Mouse (Mus musculus) CH12.LX (cell line): ENCODE results near the gene Nfat5. TPM values are rescaled to one million over a fixed set of nuclear protein-coding genes. Genes with fewer than 3 reads are reported as not detected.

Experiments
- DNase-seq: peaks from one replicate; pipeline ENCODE4 v3.0.0-alpha.2; 2013; ENCODE audit errors: extremely low read depth
- H3K27ac ChIP-seq: 2 replicates; pipeline ENCODE4 v1.5.1; 2012; ENCODE audit warnings: low read depth, mild to moderate bottlenecking, control low read depth, moderate library complexity; ENCODE audit not compliant: insufficient read depth
- H3K27me3 ChIP-seq: replicated peaks from 2 replicates; pipeline ENCODE3; 2012; ENCODE audit warnings: inconsistent platforms
- H3K36me3 ChIP-seq, 2 experiments: replicated peaks in 1 of 2; 2 replicates each; pipeline versions ENCODE3 to v1.6.1; 2012; ENCODE audit warnings: inconsistent platforms in 1 of 2, low read length in 1 of 2, mild to moderate bottlenecking in 1 of 2, mixed read lengths in 1 of 2, moderate library complexity in 1 of 2; ENCODE audit not compliant: control insufficient read depth in 1 of 2, insufficient read depth in 1 of 2
- H3K4me1 ChIP-seq, 2 experiments: 2 replicates each; pipeline ENCODE4 v1.6.1; 2012; ENCODE audit warnings: inconsistent platforms in 1 of 2, moderate library complexity in 1 of 2; ENCODE audit not compliant: insufficient read depth in 2 of 2, control insufficient read depth in 1 of 2
- H3K4me2 ChIP-seq: 2 replicates; pipeline ENCODE4 v1.6.1; 2012; ENCODE audit warnings: low read depth, mild to moderate bottlenecking, control low read depth; ENCODE audit not compliant: poor library complexity, insufficient read depth, severe bottlenecking
- H3K4me3 ChIP-seq, 3 experiments: fragments of 150-350 bp in 1 of 3; sonication (generic) in 1 of 3; replicated peaks in 1 of 3; 2 replicates each; pipeline versions ENCODE3 to v1.5.1; 2011 to 2012; ENCODE audit warnings: low read depth in 2 of 3, low read length in 2 of 3, mild to moderate bottlenecking in 2 of 3, moderate library complexity in 2 of 3, control low read depth in 1 of 3, improper control_type of control experiment in 1 of 3, inconsistent platforms in 1 of 3, mixed read lengths in 1 of 3; ENCODE audit not compliant: poor library complexity in 1 of 3
- H3K79me2 ChIP-seq: replicated peaks from 2 replicates; pipeline ENCODE4 v1.6.1; 2012; ENCODE audit warnings: mild to moderate bottlenecking, moderate library complexity; ENCODE audit not compliant: control insufficient read depth, poor library complexity, insufficient read depth, severe bottlenecking; ENCODE audit errors: extremely low read depth
- H3K9ac ChIP-seq: 2 replicates; pipeline ENCODE4 v1.6.1; 2012; ENCODE audit warnings: low read depth, mild to moderate bottlenecking, control low read depth, moderate library complexity; ENCODE audit not compliant: insufficient read depth
- H3K9me3 ChIP-seq: replicated peaks from 2 replicates; pipeline ENCODE3; 2012; ENCODE audit warnings: low read length, inconsistent platforms, mixed read lengths
- CHD2 ChIP-seq: IDR thresholded peaks from 2 replicates; pipeline ENCODE4 v1.6.1; 2011; ENCODE audit warnings: low read length, improper control_type of control experiment
- CTCF ChIP-seq, 2 experiments: IDR thresholded peaks in 1 of 2; conservative IDR thresholded peaks in 1 of 2; 2 replicates each; pipeline ENCODE4 v1.5.1; 2011 to 2012; ENCODE audit warnings: low read depth in 2 of 2, low read length in 2 of 2, improper control_type of control experiment in 1 of 2, inconsistent platforms in 1 of 2, mild to moderate bottlenecking in 1 of 2, moderate library complexity in 1 of 2
- ETS1 ChIP-seq: conservative IDR thresholded peaks from 2 replicates; pipeline ENCODE4 v1.6.1; 2012; ENCODE audit warnings: low read depth, mild to moderate bottlenecking, inconsistent platforms, low read length, improper control_type of control experiment, moderate library complexity
- GABPA ChIP-seq: IDR thresholded peaks from 2 replicates; pipeline ENCODE4 v1.6.1; 2012; ENCODE audit warnings: low read depth, low read length, improper control_type of control experiment, inconsistent platforms; ENCODE audit not compliant: insufficient replicate concordance
- HCFC1 ChIP-seq: IDR thresholded peaks from 2 replicates; pipeline ENCODE4 v1.6.1; 2012; ENCODE audit warnings: low read depth, mild to moderate bottlenecking, inconsistent platforms, low read length, improper control_type of control experiment
- JUN ChIP-seq: IDR thresholded peaks from 2 replicates; pipeline ENCODE4 v1.6.1; 2011; ENCODE audit warnings: low read depth, mild to moderate bottlenecking, low read length, improper control_type of control experiment, moderate library complexity; ENCODE audit not compliant: insufficient read depth
- JUND ChIP-seq: conservative IDR thresholded peaks from 2 replicates; pipeline ENCODE4 v1.6.1; 2011; ENCODE audit warnings: low read depth, low read length, improper control_type of control experiment
- KAT2A ChIP-seq: IDR thresholded peaks from 2 replicates; pipeline ENCODE4 v1.6.1; 2012; ENCODE audit warnings: low read length, improper control_type of control experiment, inconsistent platforms; ENCODE audit not compliant: insufficient replicate concordance
- MAX ChIP-seq: IDR thresholded peaks from 2 replicates; pipeline ENCODE4 v1.6.1; 2011; ENCODE audit warnings: low read length, improper control_type of control experiment
- MAZ ChIP-seq: IDR thresholded peaks from 2 replicates; pipeline ENCODE4 v1.6.1; 2012; ENCODE audit warnings: low read depth, mild to moderate bottlenecking, inconsistent platforms, low read length, improper control_type of control experiment, moderate library complexity
- MEF2A ChIP-seq: IDR thresholded peaks from 2 replicates; pipeline ENCODE4 v1.6.1; 2014; ENCODE audit warnings: low read depth, mild to moderate bottlenecking, inconsistent platforms, low read length, improper control_type of control experiment, borderline replicate concordance
- MYC ChIP-seq: IDR thresholded peaks from 2 replicates; pipeline ENCODE4 v1.6.1; 2011; ENCODE audit warnings: low read depth, mild to moderate bottlenecking, improper control_type of control experiment, low read length
- NELFE ChIP-seq: IDR thresholded peaks from 2 replicates; pipeline ENCODE4 v1.6.1; 2011; ENCODE audit warnings: low read depth, low read length, improper control_type of control experiment
- NRF1 ChIP-seq: IDR thresholded peaks from 2 replicates; pipeline ENCODE4 v1.6.1; 2014; ENCODE audit warnings: low read depth, mild to moderate bottlenecking, inconsistent platforms, low read length, improper control_type of control experiment, moderate library complexity
- POLR2AphosphoS2 ChIP-seq: IDR thresholded peaks from 2 replicates; pipeline ENCODE4 v1.6.1; 2011; ENCODE audit warnings: low read depth, low read length, improper control_type of control experiment
- RAD21 ChIP-seq: IDR thresholded peaks from 2 replicates; pipeline ENCODE4 v1.6.1; 2011; ENCODE audit warnings: low read depth, mild to moderate bottlenecking, low read length, improper control_type of control experiment, moderate library complexity
- TCF12 ChIP-seq: IDR thresholded peaks from 2 replicates; pipeline ENCODE4 v1.6.1; 2014; ENCODE audit warnings: low read depth, mild to moderate bottlenecking, inconsistent platforms, low read length, improper control_type of control experiment
- USF2 ChIP-seq: conservative IDR thresholded peaks from 2 replicates; pipeline ENCODE4 v1.6.1; 2011; ENCODE audit warnings: low read depth, low read length, improper control_type of control experiment
- ZC3H11A ChIP-seq: IDR thresholded peaks from 2 replicates; pipeline ENCODE4 v1.6.1; 2012; ENCODE audit warnings: low read depth, mild to moderate bottlenecking, inconsistent platforms, low read length, improper control_type of control experiment
- ZKSCAN1 ChIP-seq: IDR thresholded peaks from 2 replicates; pipeline ENCODE4 v1.6.1; 2012; ENCODE audit warnings: low read depth, inconsistent platforms, low read length, improper control_type of control experiment, borderline replicate concordance
- ZMIZ1 ChIP-seq: IDR thresholded peaks from 2 replicates; pipeline ENCODE4 v1.6.1; 2012; ENCODE audit warnings: low read depth, mild to moderate bottlenecking, inconsistent platforms, low read length, improper control_type of control experiment
- ZNF384 ChIP-seq: IDR thresholded peaks from 2 replicates; pipeline ENCODE4 v1.6.1; 2012; ENCODE audit warnings: low read depth, low read length, improper control_type of control experiment, inconsistent platforms
- dilution Hi-C: fragments of 300-500 bp; cut with MboI; formaldehyde crosslinking; loops from 2 replicates; pipeline ENCODE4 v1.14.3; 2020; ENCODE audit warnings: low sequenced_read_pairs; ENCODE audit not compliant: extremely low pct_unique_long_range_greater_than_20kb, extremely low pct_ligation_motif_present
- in situ Hi-C: fragments of 300-500 bp; cut with MboI; formaldehyde crosslinking; loops from 3 replicates; pipeline ENCODE4 v1.14.3; 2019; ENCODE audit warnings: low sequenced_read_pairs, low pct_ligation_motif_present, low pct_unique_long_range_greater_than_20kb, mixed read lengths
- polyA plus RNA-seq: library from polyadenylated mRNA; unstranded; fragments of >175 nt; gene quantifications from 2 replicates; pipeline ENCODE4 v1.2.1, GENCODE M21; 2012; ENCODE audit warnings: low read depth; ENCODE audit not compliant: insufficient read length
- total RNA-seq, 2 experiments: library from RNA; depleted of rRNA; stranded (reverse); fragments of 300-350 nt in 1 of 2; fragments of >200 nt in 1 of 2; gene quantifications; 2 replicates each; pipeline ENCODE4 v1.2.3; 2012 to 2014

Gene Nfat5
- total and polyA plus RNA-seq, 3 experiments = 13.2 to 36.2 (median 18.6) TPM

DNA sequence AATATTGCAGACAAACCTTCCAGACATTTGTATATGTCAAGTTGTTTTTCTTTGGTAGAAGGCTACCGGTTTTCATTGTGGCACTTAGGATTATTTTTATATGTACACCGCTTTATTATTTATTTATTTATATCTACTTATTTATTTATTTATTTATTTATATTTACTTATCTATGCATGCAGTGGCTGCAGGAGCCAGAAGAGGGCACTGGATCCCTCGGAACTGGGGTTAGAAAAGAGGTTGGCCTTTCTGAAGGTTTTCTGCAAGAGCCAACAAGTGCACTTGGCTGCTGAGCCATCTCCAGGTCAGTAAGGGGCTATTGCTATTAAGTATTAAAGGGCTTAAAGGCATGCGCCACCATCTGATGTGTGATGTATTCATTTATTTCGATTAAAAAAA, 94.6 kb downstream of the Nfat5 start:
- H3K4me2 ChIP-seq = no peak overlapping the region
- no peak overlapping the region for H3K4me3 ChIP-seq
- H3K9ac ChIP-seq = no peak overlapping the region
- TF ChIP-seq JUN = no peak
- peak in 1 of 2 experiments; percentile 47; a peak in 2 of 4 replicates for TF ChIP-seq CTCF (conservative IDR thresholded peaks at IDR 0.05 in 1 of 2, IDR thresholded peaks at IDR 0.05 in 1 of 2; ENCODE audit: low read depth in 2 of 2, low read length in 2 of 2)
- TF ChIP-seq RAD21 = peak; percentile 15
- no peak for TF ChIP-seq JUND
- TF ChIP-seq TCF12 = no peak
- TF ChIP-seq NELFE = no peak
- TF ChIP-seq ZNF384 = no peak
- peak; percentile 40 for DNase-seq
- H3K9me3 ChIP-seq = no peaks in the 10 kb centered on the region
- no peak overlapping the region for H3K27ac ChIP-seq
- in situ Hi-C loops = loop anchor here (5.0 kb wide), 1 partner anchor 189 kb away; no protein-coding TSS in a partner anchor
- dilution Hi-C loops = no loop called here
- H3K4me1 ChIP-seq = peaks cover 3 to 4% of the 10 kb centered on the region in 2 experiments; a peak in 1 of 4 replicates
- H3K27me3 ChIP-seq = no peaks in the 10 kb centered on the region
- no peaks in the 10 kb centered on the region for H3K79me2 ChIP-seq
- peaks cover 0 to 7% of the 10 kb centered on the region in 2 experiments for H3K36me3 ChIP-seq

DNA sequence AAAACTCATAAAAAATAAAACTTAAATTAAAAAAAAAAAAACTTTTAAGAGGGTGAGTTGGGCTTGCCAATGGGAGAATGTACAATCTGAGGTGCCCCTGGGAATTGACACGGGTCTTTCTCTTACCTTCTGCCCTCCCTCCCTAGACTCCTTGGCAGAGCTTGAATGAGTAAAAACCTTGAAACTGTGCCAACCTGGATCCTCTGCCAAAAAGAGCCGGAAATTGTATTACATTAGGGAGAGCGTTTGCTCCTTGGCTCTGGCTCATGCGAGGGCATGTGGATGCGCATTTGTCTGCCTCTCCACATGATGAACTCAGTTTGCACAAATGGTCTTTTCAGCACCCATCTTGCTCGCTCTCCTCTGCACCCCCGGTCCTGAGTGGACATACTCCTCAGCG, 96.3 kb downstream of the Nfat5 start:
- peaks cover 0 to 7% of the 10 kb centered on the region in 2 experiments for H3K36me3 ChIP-seq
- no peak overlapping the region for H3K27ac ChIP-seq
- in situ Hi-C loops = loop anchor here (5.0 kb wide), 1 partner anchor 188 kb away; no protein-coding TSS in a partner anchor
- peaks cover 3 to 4% of the 10 kb centered on the region in 2 experiments; a peak in 1 of 4 replicates for H3K4me1 ChIP-seq
- H3K27me3 ChIP-seq = no peaks in the 10 kb centered on the region
- no peak overlapping the region for H3K4me2 ChIP-seq
- no peaks in the 10 kb centered on the region for H3K9me3 ChIP-seq
- dilution Hi-C loops = no loop called here
- no peak for TF ChIP-seq ZMIZ1
- TF ChIP-seq USF2 = no peak
- no peak for TF ChIP-seq RAD21
- TF ChIP-seq MAZ = no peak
- TF ChIP-seq MYC = no peak
- no peak for TF ChIP-seq CHD2
- no peak for TF ChIP-seq ZC3H11A
- TF ChIP-seq KAT2A = no peak
- no peak for TF ChIP-seq POLR2AphosphoS2
- TF ChIP-seq ETS1 = no peak
- TF ChIP-seq GABPA = no peak
- TF ChIP-seq MAX = no peak
- TF ChIP-seq NRF1 = no peak
- no peak for TF ChIP-seq ZKSCAN1
- TF ChIP-seq MEF2A = no peak
- TF ChIP-seq HCFC1 = no peak
- no peak for TF ChIP-seq JUN
- TF ChIP-seq, all 38 proteins: peak for 0
- no peak overlapping the region for H3K4me3 ChIP-seq
- no peak overlapping the region for H3K9ac ChIP-seq
- no peak for DNase-seq
- no peaks in the 10 kb centered on the region for H3K79me2 ChIP-seq
